Mouse (Mus musculus) brain, embryonic 14.5 days (tissue): ENCODE results near the gene Reln. TPM values are rescaled to one million over a fixed set of nuclear protein-coding genes. Genes with fewer than 3 reads are reported as not detected.

Source experiments
- DNase-seq: peaks from one replicate; pipeline ENCODE4 v3.0.0-alpha.2; 2011; ENCODE audit warnings: low read depth
- CTCF ChIP-seq: fragments of 200-500 bp; IDR thresholded peaks from 2 replicates; pipeline ENCODE4 v1.5.1; 2012; ENCODE audit warnings: inconsistent platforms, mild to moderate bottlenecking, moderate library complexity, borderline replicate concordance; ENCODE audit not compliant: insufficient read depth, insufficient read length; ENCODE audit errors: extremely low read depth
- POLR2A ChIP-seq: fragments of 200-500 bp; IDR thresholded peaks from 2 replicates; pipeline ENCODE4 v1.6.1; 2012; ENCODE audit warnings: mild to moderate bottlenecking, inconsistent platforms, borderline replicate concordance; ENCODE audit not compliant: poor library complexity, insufficient read depth, insufficient read length, severe bottlenecking; ENCODE audit errors: extremely low read depth
- polyA plus RNA-seq: library from polyadenylated mRNA; depleted of rRNA; stranded (reverse); fragments of >200 nt; gene quantifications from 2 replicates; pipeline ENCODE4 v1.2.3, GENCODE M21; 2012

Reln gene
- polyA plus RNA-seq, 1 experiment, result 127 TPM

DNA sequence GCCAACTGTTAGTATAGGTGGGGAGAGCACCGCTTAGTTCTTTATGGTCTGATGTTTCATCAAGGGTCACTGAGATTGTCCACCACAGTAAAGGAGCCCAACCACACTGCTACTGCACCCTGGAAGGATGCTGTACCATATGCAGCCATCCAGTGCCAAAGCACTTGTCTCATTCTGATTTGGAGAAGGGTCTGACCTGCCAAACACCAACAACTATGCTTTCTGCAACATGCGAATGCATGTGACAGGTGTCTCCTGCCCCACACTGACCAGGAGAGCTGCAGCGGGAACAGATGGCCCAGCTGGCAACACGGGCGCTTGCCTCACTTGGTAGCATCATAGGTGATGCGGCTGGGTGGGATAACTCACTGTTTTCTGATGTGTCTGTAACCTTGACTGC lies 91.2 kb downstream of the Reln start:
- no peak for TF ChIP-seq POLR2A
- TF ChIP-seq CTCF, result no peak
- peak; percentile 39 for DNase-seq

DNA sequence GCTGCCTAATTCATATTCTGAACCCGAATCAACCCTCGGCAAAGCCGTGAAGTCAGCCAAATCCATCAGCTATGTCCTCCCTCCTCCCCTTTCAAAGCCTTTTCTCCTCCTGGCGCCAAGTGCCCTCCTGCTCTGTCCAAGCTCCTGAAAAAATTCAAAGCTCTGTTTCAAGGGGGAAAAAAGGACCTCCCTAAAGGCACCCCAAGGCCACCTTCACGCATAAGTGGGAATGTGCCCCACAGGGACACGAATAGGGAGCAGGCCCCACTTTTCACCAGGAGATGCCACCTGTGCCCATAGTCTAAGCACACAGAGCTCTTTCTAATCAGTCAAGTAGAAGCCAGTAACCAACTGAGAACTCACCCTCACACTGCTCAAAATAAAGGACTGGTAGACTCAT lies 96.7 kb downstream of the Reln start:
- DNase-seq, result peak; percentile 45

DNA sequence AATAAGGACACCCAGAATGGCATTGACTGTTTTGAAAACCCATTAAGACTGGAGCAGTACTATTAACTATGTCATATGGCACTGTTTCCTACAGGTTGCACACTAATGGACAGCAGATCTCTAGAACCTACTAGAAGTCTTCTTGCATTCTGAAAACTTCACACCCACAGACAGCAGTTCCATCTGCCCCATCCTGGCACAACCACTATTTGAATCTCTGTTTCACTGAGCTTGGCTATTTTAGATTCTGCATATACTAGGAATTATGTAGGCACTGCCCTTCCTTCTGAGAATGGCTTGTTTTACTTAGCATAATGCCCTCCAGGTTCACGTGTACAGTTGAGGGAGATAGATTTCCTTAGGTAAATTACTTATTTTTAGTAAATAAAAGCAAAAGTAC lies 99.4 kb downstream of the Reln start:
- no peak for DNase-seq
- no peak for TF ChIP-seq CTCF
- no peak for TF ChIP-seq POLR2A

More for the DNA sequence above, 96.7 kb downstream of the Reln start:
- TF ChIP-seq POLR2A (no peak), CTCF (no peak)

DNA sequence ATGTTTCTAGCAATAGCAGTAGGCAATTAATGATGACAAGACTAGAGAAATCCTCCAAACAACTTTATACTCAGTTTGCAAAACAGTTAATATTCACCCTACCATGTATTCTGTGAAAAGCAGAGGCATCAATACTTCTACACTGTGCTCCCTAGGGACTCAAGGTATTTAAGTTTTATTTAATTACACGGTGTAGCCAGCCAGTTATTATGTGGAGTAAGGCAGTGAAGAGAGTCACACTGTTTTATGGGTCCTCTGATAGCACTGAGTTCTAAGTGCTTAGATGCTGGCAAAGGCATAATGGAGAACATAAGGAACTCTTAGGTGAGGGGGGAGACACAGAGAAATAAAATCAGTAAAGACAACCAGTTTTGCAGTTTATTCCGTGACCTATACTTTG lies 101.0 kb downstream of the Reln start:
- no peak for TF ChIP-seq CTCF
- no peak for TF ChIP-seq POLR2A
- DNase-seq, result no peak

DNA sequence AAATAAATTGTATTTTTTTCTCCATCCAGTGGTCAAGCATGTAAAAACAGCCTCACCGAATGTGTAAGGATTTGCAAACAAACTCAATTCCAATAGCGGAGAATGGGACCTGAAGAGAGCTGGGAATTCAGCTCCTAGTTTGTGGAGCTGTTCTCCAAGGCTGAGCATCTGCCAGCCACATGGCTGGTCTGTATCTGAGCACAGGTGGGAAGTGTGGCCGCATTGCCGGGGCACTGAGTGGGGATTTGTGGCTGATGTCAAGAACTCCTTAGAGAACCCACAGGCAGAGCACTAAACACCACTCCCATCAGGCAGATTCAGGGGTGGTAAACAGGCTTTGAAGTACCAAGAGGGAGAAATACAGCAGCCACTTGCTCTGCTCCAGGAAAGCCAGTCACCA lies 102.9 kb downstream of the Reln start:
- no peak for DNase-seq
- TF ChIP-seq POLR2A, result no peak
- no peak for TF ChIP-seq CTCF

DNA sequence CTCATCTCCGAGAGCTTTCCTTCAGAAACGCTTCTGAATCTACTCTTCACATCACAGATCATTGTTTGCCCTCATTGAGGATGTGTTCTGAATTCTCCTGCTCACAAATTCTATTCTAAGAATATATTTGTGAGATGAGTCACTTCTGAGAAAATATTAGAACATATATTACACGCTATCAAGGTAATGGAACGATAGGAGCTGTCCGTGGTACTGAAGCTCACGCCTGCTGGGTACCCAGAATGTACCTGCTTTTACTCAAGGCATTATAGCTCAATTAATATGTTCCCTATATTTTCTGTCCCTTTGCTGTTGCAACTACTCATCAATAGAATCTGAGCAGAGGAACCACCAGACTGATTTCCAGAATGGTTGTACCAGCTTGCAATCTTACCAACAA lies 107.7 kb downstream of the Reln start:
- DNase-seq, result no peak
- no peak for TF ChIP-seq CTCF
- no peak for TF ChIP-seq POLR2A

DNA sequence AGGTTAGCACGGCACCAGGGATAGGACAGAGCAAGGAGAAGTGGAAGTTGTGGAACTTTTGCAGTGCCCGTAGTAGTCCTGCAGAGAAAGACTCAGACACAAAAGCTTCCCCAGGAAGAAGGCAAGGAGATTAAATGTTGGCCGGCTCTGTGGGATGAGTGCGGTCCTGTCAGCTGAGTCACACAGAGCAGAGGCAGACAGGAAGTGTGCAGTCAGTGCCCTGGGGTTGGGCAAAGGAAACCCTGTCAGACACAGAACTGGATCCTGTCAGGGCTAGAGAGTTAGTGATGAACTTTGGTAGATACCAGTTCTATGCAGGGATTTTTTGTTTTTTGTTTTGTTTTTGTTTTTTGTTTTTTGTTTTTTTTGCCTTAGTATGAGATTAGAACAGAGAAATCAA lies 120.0 kb downstream of the Reln start:
- no peak for TF ChIP-seq POLR2A
- TF ChIP-seq CTCF, result no peak
- DNase-seq, result no peak

DNA sequence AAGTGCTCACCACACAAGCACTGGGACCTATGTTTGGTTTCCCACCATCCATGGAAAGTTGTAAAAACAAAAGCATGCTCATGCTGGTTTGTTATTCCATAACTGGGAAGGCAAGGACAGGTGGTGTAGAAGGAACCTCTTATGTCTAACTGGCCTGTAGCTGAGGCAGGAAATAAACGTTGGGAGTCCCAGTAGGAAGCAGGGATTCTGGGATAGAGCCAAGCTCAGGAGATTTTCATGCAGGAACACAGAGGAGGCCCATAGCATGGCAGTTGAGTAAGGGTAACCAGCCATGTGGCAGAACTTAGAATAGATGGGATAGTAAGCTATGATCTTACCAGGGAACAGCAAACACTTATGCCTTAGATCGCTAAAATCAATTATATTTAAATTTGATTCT lies 120.6 kb downstream of the Reln start:
- TF ChIP-seq CTCF, result no peak
- TF ChIP-seq POLR2A, result no peak
- DNase-seq, result no peak

DNA sequence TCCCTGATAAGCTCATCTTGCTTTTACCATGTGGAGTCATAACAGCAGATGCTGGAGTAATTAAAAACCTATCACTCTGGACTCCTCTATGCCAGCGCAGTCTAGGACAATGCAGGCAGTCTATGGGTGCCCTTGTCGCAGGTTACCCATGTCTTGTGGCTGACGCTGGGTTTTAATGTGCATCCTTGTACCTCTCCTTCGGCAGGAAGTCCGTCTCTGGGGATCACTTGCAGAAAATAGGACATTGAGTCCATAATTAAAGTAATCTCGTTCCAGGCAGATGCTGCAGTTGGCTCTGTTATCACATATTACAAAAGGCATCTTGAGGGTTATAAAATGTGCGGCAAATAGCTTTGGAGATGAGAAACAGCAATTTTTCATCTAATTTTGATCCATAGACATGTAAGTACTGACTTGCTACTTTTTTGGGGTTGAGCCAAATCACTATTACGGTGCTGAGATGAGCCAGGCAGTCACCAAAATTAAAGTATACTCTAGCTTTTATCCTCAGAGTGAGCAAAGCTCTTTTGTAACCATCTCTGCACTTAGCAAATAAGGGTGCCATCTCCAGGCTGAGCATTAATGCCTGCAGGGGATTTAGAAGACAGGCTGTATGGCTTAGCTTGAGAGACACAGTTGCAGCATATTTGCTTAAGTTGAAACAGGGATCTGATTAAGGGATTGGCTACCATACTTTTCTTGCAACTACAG lies 136.0 kb downstream of the Reln start:
- TF ChIP-seq POLR2A, result no peak
- no peak for TF ChIP-seq CTCF
- DNase-seq, result peak; percentile 69

DNA sequence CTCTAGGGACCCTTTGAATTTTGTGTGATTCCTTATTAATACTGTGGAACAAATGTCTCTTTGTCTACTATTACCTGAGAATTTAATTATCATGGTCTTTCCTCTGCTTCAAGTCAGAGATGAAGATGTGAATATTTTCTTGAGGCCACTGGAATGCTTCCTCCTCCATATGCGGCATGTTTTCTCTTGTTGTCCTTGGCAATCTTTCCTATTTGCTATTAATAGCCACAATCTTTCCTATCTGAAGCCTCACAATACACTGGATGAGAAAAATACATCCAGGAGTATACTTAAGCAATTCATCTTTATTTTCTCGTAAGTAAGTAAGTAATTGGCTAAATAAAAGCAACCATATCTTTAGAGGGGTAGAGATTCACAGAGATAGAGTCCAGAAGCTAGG lies 146.6 kb downstream of the Reln start:
- TF ChIP-seq CTCF, result no peak
- TF ChIP-seq POLR2A, result no peak
- DNase-seq, result no peak

DNA sequence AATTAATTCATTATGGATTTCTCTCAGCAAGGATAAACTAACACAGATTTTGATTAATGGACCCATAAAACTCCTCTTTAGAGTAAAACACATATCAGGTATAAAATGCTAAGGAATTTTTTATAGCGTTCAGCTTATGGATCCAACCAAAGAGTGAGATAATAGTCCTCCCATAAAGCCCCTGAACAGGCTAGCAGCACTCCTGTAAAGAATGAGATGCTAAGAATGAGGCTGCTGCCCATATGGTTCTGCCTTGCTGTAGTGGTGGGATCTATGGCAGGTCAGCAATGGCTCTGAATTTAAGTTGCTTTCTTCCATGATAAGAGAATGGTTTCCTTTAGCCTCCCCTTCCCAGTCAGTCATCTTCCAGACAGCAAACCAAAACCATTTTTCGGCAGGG lies 147.6 kb downstream of the Reln start:
- TF ChIP-seq CTCF, result no peak
- no peak for TF ChIP-seq POLR2A
- DNase-seq, result no peak

DNA sequence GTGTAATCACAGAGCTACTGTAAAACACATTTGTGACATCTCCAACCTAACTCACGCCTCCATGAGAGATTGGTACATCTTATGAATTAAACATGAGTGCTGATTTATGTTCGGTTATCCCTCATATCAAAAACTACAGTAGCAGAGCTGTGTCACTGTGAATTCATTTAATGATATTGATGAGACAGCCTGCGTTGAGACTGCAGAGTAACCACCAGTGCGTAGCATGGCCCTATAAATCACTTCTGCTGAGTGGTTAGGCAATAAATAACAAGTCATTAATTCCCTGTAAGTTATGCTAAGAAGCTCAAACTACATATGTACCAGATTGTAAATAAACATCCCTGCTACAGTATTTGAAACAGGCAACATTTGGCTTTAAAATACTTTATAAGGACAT lies 148.0 kb downstream of the Reln start:
- TF ChIP-seq POLR2A (no peak), CTCF (no peak)
- peak; percentile 63 for DNase-seq
